Mouse (Mus musculus) gastrocnemius, adult 2 months (tissue): ENCODE measurements around the gene Nav1. TPM values are rescaled to one million over a fixed set of nuclear protein-coding genes. Genes with fewer than 3 reads are reported as not detected.

ENCODE experiments used
- DNase-seq: peaks from one replicate; pipeline ENCODE4 v3.0.0; 2022
- H3K27ac ChIP-seq: fragments of 200-600 bp; 2 replicates; pipeline ENCODE4 v1.8.1; 2022; ENCODE audit warnings: mild to moderate bottlenecking
- H3K4me3 ChIP-seq: fragments of 200-600 bp; 2 replicates; pipeline ENCODE4 v1.8.1; 2022; ENCODE audit warnings: mild to moderate bottlenecking, moderate library complexity
- CTCF ChIP-seq: fragments of 200-600 bp; IDR thresholded peaks from 2 replicates; pipeline ENCODE4 v1.8.1; 2022; ENCODE audit warnings: antibody characterized with exemption, mild to moderate bottlenecking, moderate library complexity
- intact Hi-C: fragments of 180-260 bp; cut with DNase I; formaldehyde crosslinking; loops from one replicate; pipeline ENCODE4 v1.15.1; 2025
- total RNA-seq, 2 experiments: library from RNA; stranded (reverse); gene quantifications; 2 replicates each; pipeline ENCODE4 v1.2.3; 2021

Gene Nav1
- total RNA-seq, 2 experiments from 2014 or later = 9.7 to 11.5 TPM

GRCm38 (mm10) chr1:135586903-135587302 lies 20.2 kb downstream of the Nav1 start:
- no peak overlapping the region for H3K27ac ChIP-seq
- DNase-seq = no peak
- TF ChIP-seq CTCF = no peak
- no peak overlapping the region for H3K4me3 ChIP-seq
- intact Hi-C loops = no loop called here

- DNase-seq = peak; percentile 67
- intact Hi-C loops = no loop called here
- Histone ChIP-seq H3K27ac (peak overlapping the region; percentile 70; the same call in 1 of the 2 replicates), H3K4me3 (peak overlapping the region; percentile 79)
- peak; percentile 12; the same call in 1 of the 2 replicates for TF ChIP-seq CTCF
These were observed 21.5 kb downstream of the Nav1 start for GRCm38 (mm10) chr1:135585573-135585972.

GRCm38 (mm10) chr1:135584587-135585541 lies 22.2 kb downstream of the Nav1 start:
- peak; percentile 67 for DNase-seq
- TF ChIP-seq CTCF = no peak
- H3K27ac ChIP-seq = peak overlapping the region; percentile 70
- H3K4me3 ChIP-seq = peak overlapping the region; percentile 79
- intact Hi-C loops = loop anchor here (5.0 kb wide), 1 partner anchor 38 kb away; no protein-coding TSS in a partner anchor

GRCm38 (mm10) chr1:135583678-135584515 lies 23.2 kb downstream of the Nav1 start:
- DNase-seq = peak; percentile 54
- Histone ChIP-seq H3K4me3 (peak overlapping the region; percentile 79), H3K27ac (peak overlapping the region; percentile 70)
- no peak for TF ChIP-seq CTCF
- intact Hi-C loops = loop anchor here (5.0 kb wide), 1 partner anchor 37 kb away; no protein-coding TSS in a partner anchor

GRCm38 (mm10) chr1:135583081-135583677 lies 23.9 kb downstream of the Nav1 start:
- Histone ChIP-seq H3K4me3 (peak overlapping the region; percentile 79), H3K27ac (peak overlapping the region; percentile 70)
- intact Hi-C loops = loop anchor here (5.0 kb wide), 1 partner anchor 36 kb away; no protein-coding TSS in a partner anchor
- no peak for TF ChIP-seq CTCF
- DNase-seq = peak; percentile 62

GRCm38 (mm10) chr1:135581001-135581400 lies 26.1 kb downstream of the Nav1 start:
- intact Hi-C loops = loop anchor here (5.0 kb wide), 1 partner anchor 34 kb away; no protein-coding TSS in a partner anchor
- Histone ChIP-seq H3K27ac (no peak overlapping the region), H3K4me3 (no peak overlapping the region)
- no peak for DNase-seq
- TF ChIP-seq CTCF = no peak

GRCm38 (mm10) chr1:135579111-135579510 lies 28.0 kb downstream of the Nav1 start:
- no peak for TF ChIP-seq CTCF
- H3K4me3 ChIP-seq = no peak overlapping the region
- intact Hi-C loops = no loop called here
- H3K27ac ChIP-seq = no peak overlapping the region
- DNase-seq = no peak

- H3K27ac ChIP-seq = no peak overlapping the region
- H3K4me3 ChIP-seq = no peak overlapping the region
- intact Hi-C loops = no loop called here
- TF ChIP-seq CTCF = no peak
- DNase-seq = no peak
These were observed 29.3 kb downstream of the Nav1 start for GRCm38 (mm10) chr1:135577793-135578192.

GRCm38 (mm10) chr1:135575393-135575792 lies 31.7 kb downstream of the Nav1 start:
- no peak for TF ChIP-seq CTCF
- H3K4me3 ChIP-seq = no peak overlapping the region
- no peak overlapping the region for H3K27ac ChIP-seq
- no peak for DNase-seq
- intact Hi-C loops = no loop called here

- intact Hi-C loops = no loop called here
- peak; percentile 44 for DNase-seq
- Histone ChIP-seq H3K27ac (peak overlapping the region; percentile 20; the same call in 1 of the 2 replicates), H3K4me3 (no peak overlapping the region)
- TF ChIP-seq CTCF = no peak
These were observed 32.5 kb downstream of the Nav1 start for GRCm38 (mm10) chr1:135574451-135575208.

- no peak for TF ChIP-seq CTCF
- no peak overlapping the region for H3K4me3 ChIP-seq
- intact Hi-C loops = no loop called here
- no peak overlapping the region for H3K27ac ChIP-seq
- DNase-seq = no peak
These were observed 34.8 kb downstream of the Nav1 start for GRCm38 (mm10) chr1:135572139-135572892.
